Mouse (Mus musculus): Measurements from ENCODE around the gene Arhgef25.

DNA sequence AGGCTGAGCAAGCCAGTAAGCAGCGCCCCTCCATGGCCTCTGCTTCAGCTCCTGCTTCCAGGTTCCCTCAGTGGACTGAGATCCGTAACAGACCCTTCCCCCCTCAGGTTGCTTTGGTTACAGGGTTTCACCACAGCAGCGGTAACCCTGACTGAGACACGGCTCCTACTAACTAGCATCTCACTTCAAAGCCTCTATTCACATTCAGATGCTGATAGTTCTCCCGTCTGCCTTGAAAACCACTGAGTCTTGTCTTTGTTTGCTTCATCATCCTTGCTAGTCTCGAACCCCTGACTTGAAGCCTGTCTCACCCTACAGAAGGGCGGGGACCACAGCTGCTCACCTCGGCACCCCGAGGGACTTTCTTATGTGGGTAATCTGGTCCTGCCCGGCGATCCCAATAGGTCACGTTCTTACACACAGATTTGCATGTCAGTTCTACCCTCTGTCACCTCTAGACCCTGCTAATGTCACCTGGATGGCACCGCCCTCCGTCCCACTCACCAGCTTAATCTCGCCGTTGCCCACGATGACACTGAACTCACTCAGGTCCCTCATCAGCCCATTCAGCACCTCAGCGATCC is 48.5 kb upstream of the Arhgef25 start:
- TF ChIP-seq CTCF (IDR thresholded peaks at IDR 0.05; ENCODE audit: insufficient read depth, low read depth, low read length) (no peak), POLR2A (IDR thresholded peaks at IDR 0.05; ENCODE audit: insufficient read depth, low read depth, low read length) (no peak)

Data from olfactory bulb, adult 2 months (tissue).